Mouse (Mus musculus): ENCODE data around the gene Gm1993. TPM values are rescaled to one million over a fixed set of nuclear protein-coding genes. Genes with fewer than 3 reads are reported as not detected.
"Not testable (repeated sequence)": the region's sequence is repeated elsewhere in the genome, so short reads cannot be mapped to it uniquely, and the experiment has no call there.

Gm1993 gene
- total RNA-seq (2021): not detected

GRCm38 (mm10) chrX:25570352-25570751 lies at the start of gene Gm1993:
TSS of gene Gm1993 (minus strand) at chrX:25570452.
- DNase-seq (ENCODE audit: extremely low spot score in 1 of 2, low spot score in 2 of 2); intact Hi-C loops (cut with DNase I): not testable (repeated sequence)
